Mouse (Mus musculus) forebrain, postnatal 0 days (tissue): ENCODE results near the gene Calm3. TPM values are rescaled to one million over a fixed set of nuclear protein-coding genes. Genes with fewer than 3 reads are reported as not detected.

Source experiments
- ATAC-seq: fragments of 200-750 bp; cut with Nextera tagmentation; 2 replicates; pipeline ENCODE4 v1.8.0; 2017; ENCODE audit warnings: mild to moderate bottlenecking, moderate library complexity
- DNase-seq: peaks from one replicate; pipeline ENCODE4 v3.0.0-alpha.2; 2015
- H3K27ac ChIP-seq: fragments of 300-500 bp; sonication (generic); 2 replicates; pipeline ENCODE4 v1.5.1; 2014; ENCODE audit warnings: low read depth, mild to moderate bottlenecking, antibody characterized with exemption, low read length, moderate library complexity, mixed read lengths
- H3K27me3 ChIP-seq: fragments of 300-500 bp; sonication (generic); 2 replicates; pipeline ENCODE4 v1.6.1; 2014; ENCODE audit warnings: mild to moderate bottlenecking, low read length, mixed read lengths; ENCODE audit not compliant: insufficient read depth
- H3K36me3 ChIP-seq: fragments of 300-500 bp; sonication (generic); 2 replicates; pipeline ENCODE4 v1.6.1; 2014; ENCODE audit warnings: mild to moderate bottlenecking, moderate library complexity; ENCODE audit not compliant: insufficient read depth
- H3K4me1 ChIP-seq: fragments of 300-500 bp; sonication (generic); 2 replicates; pipeline ENCODE4 v1.6.1; 2014; ENCODE audit warnings: antibody characterized with exemption; ENCODE audit not compliant: insufficient read depth
- H3K4me2 ChIP-seq: fragments of 300-500 bp; sonication (generic); 2 replicates; pipeline ENCODE4 v1.6.1; 2014; ENCODE audit warnings: low read depth, mild to moderate bottlenecking, moderate library complexity
- H3K4me3 ChIP-seq: fragments of 300-500 bp; sonication (generic); 2 replicates; pipeline ENCODE4 v1.5.1; 2014; ENCODE audit warnings: low read depth, low read length, mixed read lengths
- H3K9ac ChIP-seq: fragments of 300-500 bp; sonication (generic); 2 replicates; pipeline ENCODE4 v1.6.1; 2014; ENCODE audit warnings: mild to moderate bottlenecking
- H3K9me3 ChIP-seq: fragments of 300-500 bp; sonication (generic); 2 replicates; pipeline ENCODE4 v1.6.1; 2016; ENCODE audit warnings: low read length
- CTCF ChIP-seq: sonication (generic); IDR thresholded peaks from 2 replicates; pipeline ENCODE4 v1.5.1; 2016; ENCODE audit warnings: antibody characterized with exemption, control low read depth, low read depth
- WGBS: fragments of 180-500 bp; shearing (Covaris S2); extraction: QIAGEN DNeasy Blood & Tissue Kit; methylation state at CpG from one replicate; pipeline ENCODE4 v1.1.7; 2014; 5-methylcytosine and 5-hydroxymethylcytosine counted together
- polyA plus RNA-seq: library from polyadenylated mRNA; unstranded; fragments of >200 nt; fragmentation: Nextera tagmentation; extraction: Ambion mirVana; gene quantifications from 2 replicates; pipeline ENCODE4 v1.2.1, GENCODE M21; 2015
- total RNA-seq: library from RNA; depleted of rRNA; stranded (reverse); fragments of >200 nt; gene quantifications from 2 replicates; pipeline ENCODE4 v1.2.3, GENCODE M21; 2014; rRNA removed

The Calm3 gene
- total and polyA plus RNA-seq, 2 experiments from 2014 or later: 403 to 1,323 TPM

DNA sequence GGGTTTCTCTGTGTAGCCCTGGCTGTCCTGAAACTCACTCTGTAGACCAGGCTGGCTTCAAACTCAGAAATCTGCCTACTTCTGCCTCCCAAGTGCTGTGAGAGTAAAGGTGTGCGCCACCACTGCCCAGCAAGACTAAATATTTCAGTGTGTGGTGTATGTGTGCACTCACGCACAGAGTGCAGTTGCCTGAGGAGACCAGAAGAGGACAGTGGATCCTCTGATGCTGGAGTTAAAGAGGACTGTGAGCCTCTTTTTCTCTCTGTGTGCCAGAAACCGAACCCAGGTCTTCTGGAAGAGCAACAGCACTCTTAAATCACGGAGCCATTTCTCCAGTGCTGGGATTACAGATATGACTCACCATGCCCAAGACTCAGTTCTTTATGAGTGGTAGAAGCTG is 50.5 kb downstream of the Calm3 start:
- Histone ChIP-seq H3K27me3 (no peaks in the 10 kb centered on the region), H3K4me3 (no peak overlapping the region), H3K27ac (no peak overlapping the region), H3K9ac (no peak overlapping the region), H3K9me3 (no peaks in the 10 kb centered on the region), H3K4me2 (no peak overlapping the region), H3K36me3 (no peaks in the 10 kb centered on the region), H3K4me1 (peaks cover 7% of the 10 kb centered on the region; the same call in 1 of the 2 replicates)
- TF ChIP-seq CTCF: peak; percentile 34
- DNase-seq (no peak), ATAC-seq (no peak)
- WGBS: 92% methylated on average over 4 of the region's 4 CpGs

DNA sequence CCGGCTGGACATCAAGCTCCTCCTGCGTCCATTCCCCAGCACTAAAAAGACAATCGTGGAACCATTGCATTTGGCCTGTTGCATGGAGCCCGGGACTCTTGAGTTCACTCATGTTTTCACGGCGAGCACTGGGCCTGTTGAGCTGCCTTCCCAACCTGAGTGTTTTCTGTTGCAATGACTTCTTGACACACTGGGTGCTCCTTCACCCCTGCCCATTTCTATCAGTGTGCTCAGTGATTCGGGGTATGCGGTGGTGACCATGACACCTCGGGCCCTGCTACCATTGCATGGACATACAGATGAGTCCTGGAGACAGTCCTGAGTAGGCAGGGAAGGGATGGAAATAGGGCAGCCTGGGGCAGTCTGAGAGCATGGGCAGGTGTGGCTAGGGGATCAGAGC is 51.4 kb downstream of the Calm3 start:
- Histone ChIP-seq H3K27me3 (no peaks in the 10 kb centered on the region), H3K36me3 (no peaks in the 10 kb centered on the region), H3K4me3 (no peak overlapping the region), H3K9me3 (no peaks in the 10 kb centered on the region), H3K4me1 (peaks cover 7% of the 10 kb centered on the region; the same call in 1 of the 2 replicates), H3K4me2 (no peak overlapping the region), H3K9ac (no peak overlapping the region), H3K27ac (no peak overlapping the region)
- WGBS: 94% methylated on average over 9 of the region's 9 CpGs
- DNase-seq (no peak), ATAC-seq (no peak)
- TF ChIP-seq CTCF: no peak

GRCm38 (mm10) chr7:16871600-16871999 is 52.3 kb downstream of the Calm3 start:
- no peak for ATAC-seq
- H3K4me2 ChIP-seq: no peak overlapping the region
- H3K27ac ChIP-seq: no peak overlapping the region
- TF ChIP-seq CTCF: no peak
- no peak overlapping the region for H3K4me3 ChIP-seq
- WGBS: 83% methylated on average over 10 of the region's 10 CpGs
- peaks cover 3% of the 10 kb centered on the region; the same call in 1 of the 2 replicates for H3K4me1 ChIP-seq
- no peaks in the 10 kb centered on the region for H3K9me3 ChIP-seq
- no peak overlapping the region for H3K9ac ChIP-seq
- no peaks in the 10 kb centered on the region for H3K27me3 ChIP-seq
- no peak for DNase-seq
- H3K36me3 ChIP-seq: no peaks in the 10 kb centered on the region

GRCm38 (mm10) chr7:16869497-16869896 is 54.4 kb downstream of the Calm3 start:
- 13% methylated on average over 16 of the region's 16 CpGs for WGBS

DNA sequence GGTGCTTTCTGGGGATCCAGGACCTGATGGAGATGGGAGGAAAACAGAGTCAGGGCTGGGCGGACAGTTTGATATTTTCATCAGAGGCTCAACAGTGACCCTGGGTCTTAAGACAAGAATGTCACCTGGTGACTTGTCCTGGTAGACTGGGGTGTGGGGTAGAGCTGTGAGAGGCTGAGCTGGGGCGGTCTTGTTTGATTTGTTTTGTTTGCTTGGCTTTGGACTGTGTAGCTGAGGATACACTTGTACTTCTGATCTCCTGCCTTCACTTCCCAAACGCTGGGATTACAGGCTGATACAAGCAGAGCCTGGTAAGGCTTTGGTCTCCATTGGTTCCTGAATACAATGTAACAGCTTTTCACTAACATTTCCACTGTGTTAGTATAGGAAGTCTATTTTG is 56.4 kb downstream of the Calm3 start:
- ATAC-seq (no peak), DNase-seq (no peak)
- peaks cover 6% of the 10 kb centered on the region; the same call in 1 of the 2 replicates for H3K36me3 ChIP-seq
- no peaks in the 10 kb centered on the region for H3K27me3 ChIP-seq
- H3K4me2 ChIP-seq: no peak overlapping the region
- TF ChIP-seq CTCF: no peak
- no peak overlapping the region for H3K9ac ChIP-seq
- WGBS: 96% methylated on average over 3 of the region's 3 CpGs
- no peaks in the 10 kb centered on the region for H3K9me3 ChIP-seq
- H3K4me3 ChIP-seq: no peak overlapping the region
- H3K27ac ChIP-seq: no peak overlapping the region
- H3K4me1 ChIP-seq: no peaks in the 10 kb centered on the region; the same call in 1 of the 2 replicates

More at GRCm38 (mm10) chr7:16869497-16869896, 54.4 kb downstream of the Calm3 start:
- ATAC-seq (peak; percentile 99), DNase-seq (peak; percentile 94)
- 0 out of 2 replicates have a peak, but pooled peaks cover 6% of the 10 kb centered on the region for H3K36me3 ChIP-seq
- peak overlapping the region; percentile 42 for H3K4me3 ChIP-seq
- H3K27ac ChIP-seq: peak overlapping the region; percentile 88
- peak overlapping the region; percentile 70 for H3K9ac ChIP-seq
- no peaks in the 10 kb centered on the region; the same call in 1 of the 2 replicates for H3K4me1 ChIP-seq
- no peaks in the 10 kb centered on the region for H3K9me3 ChIP-seq
- TF ChIP-seq CTCF: no peak
- peak overlapping the region; percentile 63 for H3K4me2 ChIP-seq
- H3K27me3 ChIP-seq: no peaks in the 10 kb centered on the region

Other genes starting within 250 kb of the Calm3 start
- gene Ceacam15, start 248.4 kb downstream of the Calm3 start, total RNA-seq: not detected in 2 replicates
- not detected in 2 replicates for gene Ceacam15, start 248.4 kb downstream of the Calm3 start, polyA plus RNA-seq
- gene Ceacam9, start 202.2 kb downstream of the Calm3 start, total RNA-seq: not detected in 2 replicates
- 0.13 and 0.18 TPM in 2 replicates for gene Ceacam9, start 202.2 kb downstream of the Calm3 start, polyA plus RNA-seq
- gene Ap2s1, start 185.7 kb downstream of the Calm3 start, total RNA-seq: 519 and 565 TPM in 2 replicates
- 566 and 578 TPM in 2 replicates for gene Ap2s1, start 185.7 kb downstream of the Calm3 start, polyA plus RNA-seq
- 6.3 and 9.3 TPM in 2 replicates for gene Slc1a5, start 142.8 kb downstream of the Calm3 start, total RNA-seq
- gene Slc1a5, start 142.8 kb downstream of the Calm3 start, polyA plus RNA-seq: 7.2 and 7.5 TPM in 2 replicates
- gene Strn4, start 108.2 kb downstream of the Calm3 start, total RNA-seq: 240 and 243 TPM in 2 replicates
- gene Strn4, start 108.2 kb downstream of the Calm3 start, polyA plus RNA-seq: 168 and 169 TPM in 2 replicates
- gene Fkrp, start 107.4 kb downstream of the Calm3 start, total RNA-seq: 40.0 and 54.6 TPM in 2 replicates
- 31.7 and 37.8 TPM in 2 replicates for gene Fkrp, start 107.4 kb downstream of the Calm3 start, polyA plus RNA-seq
- 2.9 and 3.9 TPM in 2 replicates for gene Prkd2, start 81.2 kb downstream of the Calm3 start, total RNA-seq
- gene Prkd2, start 81.2 kb downstream of the Calm3 start, polyA plus RNA-seq: 2.7 and 4.0 TPM in 2 replicates
- gene Dact3, start 48.8 kb downstream of the Calm3 start, total RNA-seq: 69.0 and 70.3 TPM in 2 replicates
- 7.8 and 8.6 TPM in 2 replicates for gene Dact3, start 48.8 kb downstream of the Calm3 start, polyA plus RNA-seq
- gene Gng8, start 32.3 kb downstream of the Calm3 start, total RNA-seq: not detected in 2 replicates
- gene Gng8, start 32.3 kb downstream of the Calm3 start, polyA plus RNA-seq: 9.3 and 16.4 TPM in 2 replicates
- 0.15 TPM in 1 of 2 replicates, not detected in the other for gene Ptgir, start 17.6 kb downstream of the Calm3 start, total RNA-seq
- 0.08 and 0.09 TPM in 2 replicates for gene Ptgir, start 17.6 kb downstream of the Calm3 start, polyA plus RNA-seq
- gene Pnmal2, start 20.6 kb upstream of the Calm3 start, total RNA-seq: 98.9 and 133 TPM in 2 replicates
- 87.5 and 134 TPM in 2 replicates for gene Pnmal2, start 20.6 kb upstream of the Calm3 start, polyA plus RNA-seq
- 53.4 and 64.8 TPM in 2 replicates for gene Pnmal1, start 35.6 kb upstream of the Calm3 start, total RNA-seq
- gene Pnmal1, start 35.6 kb upstream of the Calm3 start, polyA plus RNA-seq: 51.1 and 61.5 TPM in 2 replicates
- gene Gm42372, start 59.0 kb upstream of the Calm3 start, total RNA-seq: 34.9 and 40.0 TPM in 2 replicates
- 4.0 and 5.9 TPM in 2 replicates for gene Gm42372, start 59.0 kb upstream of the Calm3 start, polyA plus RNA-seq
- 4.0 and 5.2 TPM in 2 replicates for gene Ccdc8, start 68.6 kb upstream of the Calm3 start, total RNA-seq
- gene Ccdc8, start 68.6 kb upstream of the Calm3 start, polyA plus RNA-seq: 1.5 and 2.0 TPM in 2 replicates
- gene Ppp5c, start 103.8 kb upstream of the Calm3 start, total RNA-seq: 56.6 and 65.7 TPM in 2 replicates
- 129 and 137 TPM in 2 replicates for gene Ppp5c, start 103.8 kb upstream of the Calm3 start, polyA plus RNA-seq
- gene Hif3a, start 138.3 kb upstream of the Calm3 start, total RNA-seq: 7.2 and 12.2 TPM in 2 replicates
- gene Hif3a, start 138.3 kb upstream of the Calm3 start, polyA plus RNA-seq: 1.1 and 2.0 TPM in 2 replicates
- gene Psg16, start 149.9 kb upstream of the Calm3 start, total RNA-seq: 2.3 and 5.1 TPM in 2 replicates
- gene Psg16, start 149.9 kb upstream of the Calm3 start, polyA plus RNA-seq: 3.3 and 5.7 TPM in 2 replicates
- 0.15 and 0.24 TPM in 2 replicates for gene Ceacam3, start 226.2 kb upstream of the Calm3 start, total RNA-seq
- not detected in 2 replicates for gene Ceacam3, start 226.2 kb upstream of the Calm3 start, polyA plus RNA-seq